Comparison of ENCODE assay signal across 9 mouse cellular contexts in the genomic region with DNA sequence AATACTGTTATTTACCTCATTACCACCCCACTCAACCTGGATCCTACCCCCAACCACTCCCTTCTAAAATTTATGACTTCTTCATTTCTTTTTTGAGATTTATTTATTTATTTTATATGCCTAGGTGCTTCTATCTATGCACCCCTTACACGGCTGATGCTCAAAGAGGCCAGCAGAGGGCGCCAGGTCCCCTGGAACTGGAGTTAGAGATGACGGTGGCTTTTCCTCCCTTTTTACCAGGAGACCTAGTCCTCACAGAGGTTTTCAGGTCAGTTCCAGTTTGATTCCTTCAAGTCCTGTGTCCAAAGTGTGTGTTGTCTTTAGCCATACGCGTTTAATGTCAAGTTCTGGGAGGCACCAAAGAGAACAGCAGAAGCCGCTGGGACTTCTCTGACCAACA. TPM values are rescaled to one million over a fixed set of nuclear protein-coding genes. Genes with fewer than 3 reads are reported as not detected.
DNase-seq lines count a peak whose midpoint lies in the region; ATAC-seq and TF ChIP-seq lines count a peak whose summit lies in the region.
"Had no signal": no experiment of that assay in that cellular context is flagged by ENCODE, and none has a peak within 500 bp of the region (broad histone marks: within the 10 kb centered on the region; RNA-seq: fewer than 3 reads in every experiment).

No protein-coding gene starts in this region.

- no peak for TF ChIP-seq POLR2A in bone marrow, adult 2 months (IDR thresholded peaks at IDR 0.05; ENCODE audit: borderline replicate concordance, control insufficient read depth, low read depth, low read length)
- TF ChIP-seq POLR2A in olfactory bulb, adult 2 months (IDR thresholded peaks at IDR 0.05; ENCODE audit: insufficient read depth, low read depth, low read length) = no peak

- no peak for ATAC-seq in kidney, embryonic 14.5 days (ENCODE audit: low FRiP score, low TSS enrichment)

- no peak overlapping the region for H3K4me3 ChIP-seq in kidney, embryonic 14.5 days (ENCODE audit: low read length)
- no peak overlapping the region for H3K4me3 ChIP-seq in E14TG2a.4 (replicated peaks; ENCODE audit: low read length)
- no peak overlapping the region for H3K4me3 ChIP-seq in bone marrow, adult 2 months (replicated peaks; ENCODE audit: control insufficient read depth, low read depth, low read length)
- H3K4me3 ChIP-seq in olfactory bulb, adult 2 months (ENCODE audit: insufficient read depth, low read depth, low read length) = no peak overlapping the region
- H3K4me3 ChIP-seq: lung, embryonic 15.5 days had no signal

- H3K27ac ChIP-seq in kidney, embryonic 14.5 days (ENCODE audit: low read depth, low read length) = no peak overlapping the region
- H3K27ac ChIP-seq in bone marrow, adult 2 months (ENCODE audit: control insufficient read depth, insufficient read depth, low read depth, low read length, poor library complexity) = no peak overlapping the region
- H3K27ac ChIP-seq in olfactory bulb, adult 2 months (ENCODE audit: insufficient read depth, low read depth, low read length) = no peak overlapping the region
- H3K27ac ChIP-seq: lung, embryonic 15.5 days had no signal

- no peaks in the 10 kb centered on the region for H3K27me3 ChIP-seq in kidney, embryonic 14.5 days (ENCODE audit: control insufficient read depth, insufficient read depth, low read length)
- H3K27me3 ChIP-seq in E14TG2a.4 (ENCODE audit: insufficient read depth, low read length) = peaks cover 6% of the 10 kb centered on the region
- H3K27me3 ChIP-seq: lung, embryonic 15.5 days had no signal

- no peaks in the 10 kb centered on the region for H3K36me3 ChIP-seq in kidney, embryonic 14.5 days (ENCODE audit: control insufficient read depth, insufficient read depth, low read length)
- H3K36me3 ChIP-seq in E14TG2a.4 (ENCODE audit: insufficient read depth, low read length) = no peaks in the 10 kb centered on the region
- H3K36me3 ChIP-seq: lung, embryonic 15.5 days had no signal

- intact Hi-C loops in left cerebral cortex, postnatal 14 days (cut with DNase I) = loop anchor here (1.0 to 5.0 kb wide), 2 partner anchors 217 to 455 kb away; no protein-coding TSS in a partner anchor

- peak; percentile 90 for TF ChIP-seq CTCF in E14TG2a.4 (conservative IDR thresholded peaks at IDR 0.05; ENCODE audit: low read length)
- peak; percentile 82 for TF ChIP-seq CTCF in bone marrow, adult 2 months (IDR thresholded peaks at IDR 0.05; ENCODE audit: control insufficient read depth, insufficient read depth, low read length)
- peak; percentile 83 for TF ChIP-seq CTCF in olfactory bulb, adult 2 months (IDR thresholded peaks at IDR 0.05; ENCODE audit: insufficient read depth, low read depth, low read length)

- peak; percentile 49 for DNase-seq in kidney, adult 11 months
- peak; percentile 64 for DNase-seq in forelimb bud, embryonic 11.5 days (ENCODE audit: low read depth, low spot score)
- peak; percentile 68 to 73 for DNase-seq in left cerebral cortex, postnatal 14 days (ENCODE audit: low spot score in 2 of 2)
- DNase-seq in MN1 (ENCODE audit: low spot score) = no peak

- H3K4me2 ChIP-seq in kidney, embryonic 14.5 days (replicated peaks; ENCODE audit: low read depth, low read length) = no peak overlapping the region
- H3K4me2 ChIP-seq: lung, embryonic 15.5 days had no signal

- H3K9ac ChIP-seq in kidney, embryonic 14.5 days (ENCODE audit: low read depth, low read length) = no peak overlapping the region
- H3K9ac ChIP-seq: lung, embryonic 15.5 days had no signal

- 18% methylated on average over 6 of the region's 6 CpGs for WGBS in kidney, embryonic 14.5 days
- WGBS in bone marrow, adult 2 months = 18% methylated on average over 6 of the region's 6 CpGs
- 15% methylated on average over 6 of the region's 6 CpGs for WGBS in olfactory bulb, adult 2 months

- H3K4me1 ChIP-seq in kidney, embryonic 14.5 days (ENCODE audit: control insufficient read depth, insufficient read depth, low read length) = peaks cover under 1% of the 10 kb centered on the region
- peaks cover under 1% of the 10 kb centered on the region; the same call in 1 of the 2 replicates for H3K4me1 ChIP-seq in E14TG2a.4 (replicated peaks; ENCODE audit: low read depth, low read length)
- H3K4me1 ChIP-seq in bone marrow, adult 2 months (ENCODE audit: control insufficient read depth, insufficient read depth, low read length) = no peaks in the 10 kb centered on the region
- H3K4me1 ChIP-seq in olfactory bulb, adult 2 months (ENCODE audit: control insufficient read depth, insufficient read depth, low read length) = no peaks in the 10 kb centered on the region

- H3K9me3 ChIP-seq in kidney, embryonic 14.5 days (ENCODE audit: control insufficient read depth, low read length) = no peaks in the 10 kb centered on the region
- H3K9me3 ChIP-seq in E14TG2a.4 (ENCODE audit: low read length) = no peaks in the 10 kb centered on the region
- H3K9me3 ChIP-seq: lung, embryonic 15.5 days had no signal

RNA-seq across cellular contexts. Expression of a gene that starts 3.6 kb away (rescaled TPM):
- polyA plus RNA-seq in kidney, embryonic 14.5 days (2014; fragmentation: Nextera tagmentation; extraction: Ambion mirVana) = 29.1 and 53.7 TPM in 2 replicates
- polyA plus RNA-seq in bone marrow, adult 2 months (2011; ENCODE audit: insufficient read depth, insufficient read length, low replicate concordance, missing spikeins) = 7.2 and 18.6 TPM in 2 replicates
- 10 to 100 TPM; 75.4 to 79.0 TPM for total RNA-seq in left cerebral cortex, postnatal 14 days (2021)
- polyA plus RNA-seq in olfactory bulb, adult 2 months (2012; ENCODE audit: insufficient read depth, insufficient read length, low replicate concordance, missing spikeins) = not detected in 2 replicates
